Mouse (Mus musculus): ENCODE results near the gene Lrfn1. TPM values are rescaled to one million over a fixed set of nuclear protein-coding genes. Genes with fewer than 3 reads are reported as not detected.

Lrfn1 gene
- polyA plus RNA-seq (2016; fragmentation: Nextera tagmentation; extraction: Ambion mirVana), result 14.0 and 15.9 TPM in 2 replicates

- WGBS, result 1% methylated on average over 18 of the region's 97 CpGs
- H3K4me3 ChIP-seq, result peak within 1 kb of the TSS; percentile 87
Observed at GRCm38 (mm10) chr7:28451531-28452360, at the start of gene Lrfn1. Gene Lrfn1 (plus strand): TSS chr7:28451980.

GRCm38 (mm10) chr7:28410841-28411475 lies 40.8 kb upstream of the Lrfn1 start:
- peaks cover 87% of the 10 kb centered on the region for H3K36me3 ChIP-seq
- H3K27me3 ChIP-seq, result no peaks in the 10 kb centered on the region
- H3K9ac ChIP-seq, result no peak overlapping the region
- no peaks in the 10 kb centered on the region for H3K9me3 ChIP-seq (replicated peaks)
- H3K4me1 ChIP-seq, result no peaks in the 10 kb centered on the region
- no peak overlapping the region for H3K4me3 ChIP-seq
- ATAC-seq (ENCODE audit: low FRiP score), result no peak
- no peak overlapping the region for H3K27ac ChIP-seq
- no peak overlapping the region for H3K4me2 ChIP-seq (replicated peaks)
- 86% methylated on average over 3 of the region's 3 CpGs for WGBS

More at GRCm38 (mm10) chr7:28451531-28452360, at the start of gene Lrfn1:
- peak; percentile 75 for ATAC-seq (ENCODE audit: low FRiP score)
- Histone ChIP-seq H3K36me3 (peaks cover 12% of the 10 kb centered on the region), H3K4me2 (replicated peaks) (peak within 1 kb of the TSS; percentile 91), H3K9ac (peak within 1 kb of the TSS; percentile 94), H3K4me1 (peaks cover 17% of the 10 kb centered on the region), H3K27ac (peak within 1 kb of the TSS; percentile 75), H3K9me3 (replicated peaks) (no peaks in the 10 kb centered on the region), H3K27me3 (no peaks in the 10 kb centered on the region)

DNA sequence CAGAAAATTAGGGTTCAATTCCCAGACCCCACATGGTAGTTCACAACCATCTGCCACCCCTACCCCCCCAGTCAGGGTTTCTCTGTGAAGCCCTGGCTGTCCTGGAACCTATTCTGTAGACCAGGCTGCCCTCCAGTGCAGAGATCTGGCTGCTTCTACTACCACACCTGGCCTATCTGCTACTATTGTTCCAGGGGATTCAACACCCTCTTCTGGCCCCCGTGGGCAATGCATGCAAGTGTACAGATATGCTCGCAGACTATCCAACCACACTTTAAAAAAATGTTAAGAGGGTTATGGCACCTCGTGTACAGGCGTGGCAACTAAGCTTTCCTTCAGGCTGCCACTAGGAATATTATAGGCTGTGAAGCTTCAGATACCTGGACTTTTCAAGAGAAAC lies 39.0 kb upstream of the Lrfn1 start:
- H3K4me2 ChIP-seq (replicated peaks), result no peak overlapping the region
- H3K9ac ChIP-seq, result no peak overlapping the region
- H3K4me1 ChIP-seq, result no peaks in the 10 kb centered on the region
- H3K27me3 ChIP-seq, result no peaks in the 10 kb centered on the region
- WGBS, result 89% methylated on average over 4 of the region's 4 CpGs
- H3K9me3 ChIP-seq (replicated peaks), result no peaks in the 10 kb centered on the region
- H3K27ac ChIP-seq, result no peak overlapping the region
- ATAC-seq (ENCODE audit: low FRiP score), result no peak
- H3K36me3 ChIP-seq, result peaks cover 82% of the 10 kb centered on the region
- H3K4me3 ChIP-seq, result no peak overlapping the region

DNA sequence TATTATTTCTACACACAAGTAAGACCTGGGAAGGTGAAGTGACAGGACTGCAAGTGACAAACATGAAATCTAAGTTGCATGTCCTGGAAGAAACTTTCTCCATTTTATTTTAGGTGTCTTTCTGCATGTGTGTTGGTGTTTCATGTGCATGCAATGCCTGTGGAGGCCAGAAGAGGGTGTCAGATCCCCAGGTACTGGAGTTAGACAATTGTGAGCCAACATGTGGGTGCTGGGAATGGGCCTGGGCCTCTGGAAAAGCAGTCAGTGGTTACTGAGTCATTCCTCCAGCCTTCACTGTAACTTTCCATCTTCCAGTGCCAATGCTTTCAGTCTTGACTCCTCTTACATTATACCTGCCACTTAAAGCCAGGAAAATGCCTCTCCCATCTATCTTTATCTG lies 34.4 kb upstream of the Lrfn1 start:
- H3K36me3 ChIP-seq, result peaks cover 83% of the 10 kb centered on the region
- H3K4me2 ChIP-seq (replicated peaks), result no peak overlapping the region
- no peaks in the 10 kb centered on the region for H3K4me1 ChIP-seq
- no peak overlapping the region for H3K4me3 ChIP-seq
- no peak for ATAC-seq (ENCODE audit: low FRiP score)
- H3K27ac ChIP-seq, result no peak overlapping the region
- H3K27me3 ChIP-seq, result no peaks in the 10 kb centered on the region
- no peak overlapping the region for H3K9ac ChIP-seq
- H3K9me3 ChIP-seq (replicated peaks), result no peaks in the 10 kb centered on the region

- H3K36me3 ChIP-seq, result peaks cover 83% of the 10 kb centered on the region
- no peak overlapping the region for H3K27ac ChIP-seq
Observed at GRCm38 (mm10) chr7:28418096-28418670, 33.6 kb upstream of the Lrfn1 start.

GRCm38 (mm10) chr7:28419416-28419815 lies 32.4 kb upstream of the Lrfn1 start:
- Histone ChIP-seq H3K36me3 (peaks cover 82% of the 10 kb centered on the region), H3K4me3 (no peak overlapping the region), H3K9ac (no peak overlapping the region), H3K4me2 (replicated peaks) (no peak overlapping the region), H3K27me3 (no peaks in the 10 kb centered on the region), H3K9me3 (replicated peaks) (no peaks in the 10 kb centered on the region), H3K4me1 (no peaks in the 10 kb centered on the region), H3K27ac (no peak overlapping the region)
- 96% methylated on average over 2 of the region's 2 CpGs for WGBS
- no peak for ATAC-seq (ENCODE audit: low FRiP score)

More at GRCm38 (mm10) chr7:28418096-28418670, 33.6 kb upstream of the Lrfn1 start:
- no peak for ATAC-seq (ENCODE audit: low FRiP score)
- no peak overlapping the region for H3K4me3 ChIP-seq
- no peak overlapping the region for H3K4me2 ChIP-seq (replicated peaks)
- 90% methylated on average over 8 of the region's 8 CpGs for WGBS
- no peaks in the 10 kb centered on the region for H3K9me3 ChIP-seq (replicated peaks)
- H3K4me1 ChIP-seq, result no peaks in the 10 kb centered on the region
- no peak overlapping the region for H3K9ac ChIP-seq
- H3K27me3 ChIP-seq, result no peaks in the 10 kb centered on the region

DNA sequence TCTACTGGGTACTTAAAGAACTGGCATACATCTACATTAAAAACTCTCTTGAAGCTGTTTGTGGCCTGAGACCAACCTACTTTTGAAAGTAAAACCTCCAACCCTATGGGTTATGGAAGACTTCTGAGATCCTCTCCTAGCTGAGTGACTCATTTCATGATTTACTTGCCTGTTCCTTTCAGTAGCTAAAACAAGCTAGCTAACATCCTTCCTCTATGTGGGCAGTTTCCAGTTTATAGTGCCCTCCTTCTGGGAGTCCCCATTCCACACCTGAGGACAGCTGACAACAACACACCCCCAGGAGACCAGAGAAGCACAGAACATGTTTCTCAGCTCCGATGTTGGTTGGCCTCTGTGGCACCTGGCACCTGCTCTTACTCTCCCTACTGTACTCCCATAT lies 28.8 kb upstream of the Lrfn1 start:
- Histone ChIP-seq H3K4me2 (replicated peaks) (no peak overlapping the region), H3K27me3 (no peaks in the 10 kb centered on the region), H3K36me3 (peaks cover 58% of the 10 kb centered on the region), H3K9me3 (replicated peaks) (no peaks in the 10 kb centered on the region), H3K4me1 (no peaks in the 10 kb centered on the region), H3K27ac (no peak overlapping the region), H3K4me3 (no peak overlapping the region), H3K9ac (no peak overlapping the region)
- no peak for ATAC-seq (ENCODE audit: low FRiP score)
- WGBS, result 92% methylated on average over 1 of the region's 1 CpGs

DNA sequence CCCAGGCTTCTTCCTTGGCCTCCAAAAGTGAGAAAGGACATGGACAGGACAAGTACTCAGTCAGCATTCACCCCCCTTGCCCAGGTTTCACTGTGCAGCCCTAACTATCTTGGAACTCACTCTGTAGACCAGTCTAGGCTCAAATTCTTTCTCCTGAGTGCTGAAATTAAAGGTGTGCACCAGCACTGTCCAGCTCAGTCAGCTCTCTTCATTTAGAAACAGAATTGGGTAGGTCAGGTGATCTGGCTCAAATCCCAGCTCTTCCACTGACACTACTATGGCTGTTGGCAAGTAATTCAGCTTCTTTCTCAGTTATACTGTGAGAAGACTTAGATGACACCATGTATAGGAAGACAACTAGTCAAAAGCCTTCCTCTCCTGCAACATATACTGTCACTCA lies 24.0 kb upstream of the Lrfn1 start:
- H3K4me2 ChIP-seq (replicated peaks), result no peak overlapping the region
- no peak overlapping the region for H3K9ac ChIP-seq
- no peak overlapping the region for H3K4me3 ChIP-seq
- no peaks in the 10 kb centered on the region for H3K27me3 ChIP-seq
- H3K27ac ChIP-seq, result no peak overlapping the region
- no peak for ATAC-seq (ENCODE audit: low FRiP score)
- H3K9me3 ChIP-seq (replicated peaks), result no peaks in the 10 kb centered on the region
- 0 out of 2 replicates have a peak, but pooled peaks cover 3% of the 10 kb centered on the region for H3K4me1 ChIP-seq
- peaks cover 20% of the 10 kb centered on the region for H3K36me3 ChIP-seq

- H3K4me2 ChIP-seq (replicated peaks), result no peak overlapping the region
- ATAC-seq (ENCODE audit: low FRiP score), result no peak
- H3K9ac ChIP-seq, result no peak overlapping the region
- peaks cover 28% of the 10 kb centered on the region for H3K4me1 ChIP-seq
- H3K36me3 ChIP-seq, result peaks cover 4% of the 10 kb centered on the region
- whole genome bisulfite sequencing, result 77% methylated on average over 1 of the region's 1 CpGs
- H3K27ac ChIP-seq, result no peak overlapping the region
- H3K4me3 ChIP-seq, result no peak overlapping the region
- H3K27me3 ChIP-seq, result no peaks in the 10 kb centered on the region
- H3K9me3 ChIP-seq (replicated peaks), result no peaks in the 10 kb centered on the region
Observed at GRCm38 (mm10) chr7:28430512-28430911, 21.3 kb upstream of the Lrfn1 start.

GRCm38 (mm10) chr7:28432252-28432651 lies 19.5 kb upstream of the Lrfn1 start:
- H3K4me1 ChIP-seq, result peaks cover 28% of the 10 kb centered on the region
- ATAC-seq (ENCODE audit: low FRiP score), result no peak
- H3K4me2 ChIP-seq (replicated peaks), result no peak overlapping the region
- H3K4me3 ChIP-seq, result no peak overlapping the region
- no peaks in the 10 kb centered on the region for H3K27me3 ChIP-seq
- peaks cover 4% of the 10 kb centered on the region for H3K36me3 ChIP-seq
- H3K9ac ChIP-seq, result no peak overlapping the region
- no peak overlapping the region for H3K27ac ChIP-seq
- 88% methylated on average over 2 of the region's 2 CpGs for WGBS
- H3K9me3 ChIP-seq (replicated peaks), result no peaks in the 10 kb centered on the region

DNA sequence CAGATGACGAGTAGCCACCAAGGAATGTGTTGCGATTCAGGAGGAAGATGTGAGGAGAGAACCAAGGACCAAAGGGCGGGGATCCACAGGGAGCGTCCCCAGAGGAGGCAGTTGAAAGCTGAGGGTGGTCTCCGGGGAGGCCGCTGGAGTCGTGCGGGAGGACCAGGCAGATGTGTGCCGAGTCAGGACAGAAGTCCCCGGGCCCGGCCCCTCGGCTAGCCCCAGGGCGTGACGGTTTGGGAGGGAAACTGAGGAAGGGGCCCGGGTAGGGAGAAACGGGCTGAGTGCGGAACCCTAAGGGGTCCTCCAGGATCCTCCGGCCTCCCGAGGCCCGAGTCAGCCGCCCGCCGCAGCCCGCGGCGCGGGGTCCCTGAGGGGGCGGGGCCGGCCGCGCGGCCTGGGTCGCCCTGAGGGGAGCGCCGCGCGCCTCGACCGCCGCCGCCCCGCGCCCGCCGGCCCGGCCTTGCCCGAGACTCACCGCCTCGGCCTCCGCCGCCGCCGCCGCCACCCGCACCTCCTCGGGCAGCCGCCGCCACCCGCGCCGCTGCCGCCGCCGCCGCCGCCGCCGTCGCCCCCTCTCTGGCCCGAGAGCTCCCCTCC lies 16.0 kb upstream of the Lrfn1 start:
- under 1% methylated on average over 28 of the region's 70 CpGs for WGBS
- no peaks in the 10 kb centered on the region; the same call in none of the 2 replicates for H3K36me3 ChIP-seq
- no peaks in the 10 kb centered on the region for H3K9me3 ChIP-seq (replicated peaks)
- peaks cover 28% of the 10 kb centered on the region for H3K4me1 ChIP-seq
- peak overlapping the region; percentile 96 for H3K9ac ChIP-seq
- H3K27me3 ChIP-seq, result no peaks in the 10 kb centered on the region
- peak; percentile 62 for ATAC-seq (ENCODE audit: low FRiP score)
- peak overlapping the region; percentile 90 for H3K4me2 ChIP-seq (replicated peaks)
- H3K27ac ChIP-seq, result peak overlapping the region; percentile 67
- peak overlapping the region; percentile 93 for H3K4me3 ChIP-seq

DNA sequence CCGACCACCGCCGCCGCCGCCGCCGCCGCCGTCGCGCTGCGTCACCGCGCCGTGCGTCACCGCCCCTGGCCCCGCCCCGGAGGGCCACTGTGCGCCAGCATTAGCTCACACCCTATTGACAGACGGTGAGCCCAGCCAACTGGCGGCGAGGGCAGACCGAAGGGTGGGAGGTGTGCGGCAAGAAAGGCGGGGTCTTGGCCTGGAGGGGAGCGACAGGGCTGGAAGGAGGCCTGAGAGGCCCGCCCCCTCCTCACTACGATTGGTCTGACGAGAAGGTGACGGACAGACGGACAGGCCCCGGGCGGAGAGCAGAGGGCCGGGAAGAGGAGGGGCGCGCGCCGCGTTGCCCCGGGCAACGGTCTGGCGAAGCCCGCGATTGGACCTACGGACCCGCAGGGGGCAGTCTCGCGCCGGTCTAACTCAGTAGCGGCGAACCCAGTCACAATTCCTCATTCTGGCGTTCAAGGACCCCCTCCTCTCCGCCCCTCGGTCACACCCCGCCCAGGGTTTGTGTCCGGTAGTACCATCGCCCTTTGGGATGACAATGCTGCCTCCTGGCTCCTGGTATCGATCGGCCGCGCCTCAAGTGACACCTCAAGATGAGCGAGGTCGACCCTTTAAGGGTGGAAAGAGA lies 15.4 kb upstream of the Lrfn1 start:
- Histone ChIP-seq H3K4me3 (peak overlapping the region; percentile 93), H3K4me1 (peaks cover 28% of the 10 kb centered on the region), H3K9ac (peak overlapping the region; percentile 96), H3K4me2 (replicated peaks) (peak overlapping the region; percentile 62), H3K36me3 (no peaks in the 10 kb centered on the region; the same call in none of the 2 replicates), H3K9me3 (replicated peaks) (no peaks in the 10 kb centered on the region), H3K27me3 (no peaks in the 10 kb centered on the region), H3K27ac (peak overlapping the region; percentile 74)
- peak; percentile 99 for ATAC-seq (ENCODE audit: low FRiP score)
- 0% methylated on average over 38 of the region's 64 CpGs for WGBS

Measured in hindbrain, embryonic 12.5 days (tissue).